Mouse (Mus musculus) liver, embryonic 15.5 days (tissue): ENCODE measurements around the gene Slc43a3. TPM values are rescaled to one million over a fixed set of nuclear protein-coding genes. Genes with fewer than 3 reads are reported as not detected.

ENCODE experiments used
- ATAC-seq: fragments of 200-750 bp; cut with Nextera tagmentation; 2 replicates; pipeline ENCODE4 v1.8.0; 2017; ENCODE audit warnings: moderate number of reproducible peaks, mild to moderate bottlenecking, moderate library complexity; ENCODE audit not compliant: insufficient read depth
- H3K27ac ChIP-seq: fragments of 300-500 bp; sonication (generic); replicated peaks from 2 replicates; pipeline ENCODE4 v1.5.1; 2015; ENCODE audit warnings: mild to moderate bottlenecking, inconsistent platforms
- H3K27me3 ChIP-seq: fragments of 300-500 bp; sonication (generic); 2 replicates; pipeline ENCODE4 v1.6.1; 2015; ENCODE audit warnings: mild to moderate bottlenecking, inconsistent platforms
- H3K36me3 ChIP-seq: fragments of 300-500 bp; sonication (generic); replicated peaks from 2 replicates; pipeline ENCODE4 v1.6.1; 2015; ENCODE audit warnings: moderate library complexity, mild to moderate bottlenecking, inconsistent platforms
- H3K4me1 ChIP-seq: fragments of 300-500 bp; sonication (generic); replicated peaks from 2 replicates; pipeline ENCODE4 v1.6.1; 2015; ENCODE audit warnings: inconsistent platforms
- H3K4me2 ChIP-seq: fragments of 300-500 bp; sonication (generic); 2 replicates; pipeline ENCODE4 v1.6.1; 2015; ENCODE audit warnings: moderate library complexity, mild to moderate bottlenecking, inconsistent platforms
- H3K4me3 ChIP-seq: fragments of 300-500 bp; sonication (generic); replicated peaks from 2 replicates; pipeline ENCODE4 v1.5.1; 2015; ENCODE audit warnings: mild to moderate bottlenecking, inconsistent platforms
- H3K9ac ChIP-seq: fragments of 300-500 bp; sonication (generic); 2 replicates; pipeline ENCODE4 v1.6.1; 2015; ENCODE audit warnings: moderate library complexity, mild to moderate bottlenecking, inconsistent platforms
- H3K9me3 ChIP-seq: fragments of 300-500 bp; sonication (generic); replicated peaks from 2 replicates; pipeline ENCODE4 v1.6.1; 2016; ENCODE audit warnings: inconsistent platforms
- WGBS: fragments of 180-500 bp; shearing (Covaris S2); methylation state at CpG from one replicate; pipeline ENCODE4 v1.1.7; 2015; ENCODE audit warnings: mixed read lengths; ENCODE audit not compliant: insufficient replicate concordance; 5-methylcytosine and 5-hydroxymethylcytosine counted together
- polyA plus RNA-seq: library from polyadenylated mRNA; unstranded; fragments of >200 nt; fragmentation: Nextera tagmentation; extraction: Ambion mirVana; gene quantifications from 2 replicates; pipeline ENCODE4 v1.2.1, GENCODE M21; 2015

Gene Slc43a3
- polyA plus RNA-seq, 1 experiment from 2014 or later: 114 TPM

- Histone ChIP-seq H3K27me3 (peaks cover 9% of the 10 kb centered on the region; the same call in 1 of the 2 replicates), H3K4me2 (no peak overlapping the region), H3K9me3 (no peaks in the 10 kb centered on the region), H3K9ac (no peak overlapping the region), H3K4me1 (0 out of 2 replicates have a peak, but pooled peaks cover 7% of the 10 kb centered on the region), H3K4me3 (no peak overlapping the region), H3K36me3 (no peaks in the 10 kb centered on the region), H3K27ac (no peak overlapping the region)
- 69% methylated on average over 5 of the region's 5 CpGs for WGBS
- no peak for ATAC-seq
Observed at GRCm38 (mm10) chr2:84913881-84914280, 22.5 kb upstream of the Slc43a3 start.

- 0 out of 2 replicates have a peak, but pooled peaks cover 7% of the 10 kb centered on the region for H3K4me1 ChIP-seq
- H3K9me3 ChIP-seq: no peaks in the 10 kb centered on the region
- H3K4me3 ChIP-seq: no peak overlapping the region
- ATAC-seq: no peak
- H3K9ac ChIP-seq: no peak overlapping the region
- H3K36me3 ChIP-seq: no peaks in the 10 kb centered on the region
- no peak overlapping the region for H3K4me2 ChIP-seq
- 53% methylated on average over 3 of the region's 3 CpGs for WGBS
- peaks cover 17% of the 10 kb centered on the region for H3K27me3 ChIP-seq
- H3K27ac ChIP-seq: no peak overlapping the region
Observed at GRCm38 (mm10) chr2:84915330-84915729, 21.0 kb upstream of the Slc43a3 start.

DNA sequence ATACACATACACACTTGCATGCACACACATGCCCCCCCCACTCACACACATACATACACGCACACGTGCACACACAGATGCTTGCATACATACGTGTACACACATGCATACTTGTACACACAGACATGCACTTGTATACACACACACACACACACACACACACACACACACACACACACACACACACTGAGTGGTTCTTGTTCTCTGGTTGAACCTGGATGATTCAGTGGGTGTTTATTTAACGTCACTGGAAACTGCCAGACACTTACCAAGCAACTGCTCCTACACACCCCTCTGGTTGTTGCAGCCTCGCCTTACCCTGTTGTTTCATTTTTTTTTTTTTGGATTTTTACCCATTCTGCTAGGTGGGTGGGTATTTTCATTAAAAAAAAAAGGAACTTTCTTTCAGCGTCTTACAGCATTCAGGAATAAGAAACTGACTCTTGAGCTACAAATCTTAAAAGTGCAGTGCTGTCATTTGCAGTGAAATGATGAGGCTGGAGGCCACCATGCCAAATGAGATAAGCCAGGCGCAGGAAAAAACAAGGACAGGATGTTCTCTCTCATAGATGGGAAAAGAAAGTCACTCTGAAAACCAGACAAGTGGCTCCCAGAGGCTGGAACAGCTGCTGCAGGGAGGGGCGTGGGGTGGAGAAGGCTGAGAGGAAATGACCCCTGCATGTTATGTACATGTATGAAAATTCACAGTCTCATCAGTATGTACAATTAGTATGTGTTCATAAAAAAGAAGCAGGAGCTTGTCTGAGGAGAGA lies 19.6 kb upstream of the Slc43a3 start:
- no peak overlapping the region for H3K4me3 ChIP-seq
- H3K36me3 ChIP-seq: no peaks in the 10 kb centered on the region
- no peak overlapping the region for H3K4me2 ChIP-seq
- WGBS: 44% methylated on average over 8 of the region's 8 CpGs
- H3K9me3 ChIP-seq: no peaks in the 10 kb centered on the region
- ATAC-seq: no peak
- H3K27ac ChIP-seq: 0 out of 2 replicates have a peak overlapping the region, but pooled peaks have one; percentile 11
- H3K9ac ChIP-seq: no peak overlapping the region
- peaks cover 17% of the 10 kb centered on the region for H3K27me3 ChIP-seq
- 0 out of 2 replicates have a peak, but pooled peaks cover 7% of the 10 kb centered on the region for H3K4me1 ChIP-seq

GRCm38 (mm10) chr2:84918188-84918587 lies 18.2 kb upstream of the Slc43a3 start:
- Histone ChIP-seq H3K9me3 (no peaks in the 10 kb centered on the region), H3K4me2 (no peak overlapping the region), H3K4me3 (no peak overlapping the region), H3K27ac (no peak overlapping the region), H3K9ac (no peak overlapping the region), H3K27me3 (peaks cover 25% of the 10 kb centered on the region), H3K36me3 (no peaks in the 10 kb centered on the region), H3K4me1 (0 out of 2 replicates have a peak, but pooled peaks cover 7% of the 10 kb centered on the region)
- WGBS: 43% methylated on average over 3 of the region's 3 CpGs
- ATAC-seq: no peak

DNA sequence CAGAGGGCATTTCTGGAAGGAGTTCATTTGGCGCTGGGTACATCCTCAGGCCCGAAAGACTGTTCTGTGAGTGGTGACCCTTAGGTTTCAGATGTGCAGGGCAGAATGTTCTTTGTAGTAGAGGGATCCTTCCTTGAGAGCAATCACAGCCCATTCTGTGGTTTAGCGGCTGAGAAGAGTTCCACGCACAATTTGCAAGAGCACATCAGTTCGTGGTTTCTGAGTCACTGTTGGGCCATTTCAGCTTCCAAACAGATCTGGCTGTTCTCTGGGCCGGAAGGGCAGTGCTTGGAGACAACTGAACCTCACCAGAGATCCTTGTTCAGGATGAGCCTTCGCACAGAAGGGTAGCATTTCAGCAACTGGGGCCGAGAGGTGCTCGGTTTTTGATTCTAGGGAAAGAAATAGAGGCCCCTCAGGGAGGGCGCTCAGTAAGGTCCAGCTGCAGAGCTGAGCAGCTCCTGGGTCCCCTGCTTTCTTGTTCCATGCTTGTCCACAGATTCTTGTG lies 16.7 kb upstream of the Slc43a3 start:
- Histone ChIP-seq H3K9ac (no peak overlapping the region), H3K27me3 (peaks cover 25% of the 10 kb centered on the region), H3K9me3 (no peaks in the 10 kb centered on the region; the same call in 1 of the 2 replicates), H3K36me3 (no peaks in the 10 kb centered on the region), H3K4me2 (no peak overlapping the region), H3K4me3 (no peak overlapping the region), H3K27ac (no peak overlapping the region), H3K4me1 (0 out of 2 replicates have a peak, but pooled peaks cover 7% of the 10 kb centered on the region)
- ATAC-seq: no peak
- 59% methylated on average over 10 of the region's 10 CpGs for WGBS

GRCm38 (mm10) chr2:84930186-84930585 lies 6.2 kb upstream of the Slc43a3 start:
- no peak overlapping the region for H3K4me2 ChIP-seq
- no peak overlapping the region for H3K4me3 ChIP-seq
- H3K27ac ChIP-seq: no peak overlapping the region
- no peak for ATAC-seq
- H3K9ac ChIP-seq: no peak overlapping the region
- H3K27me3 ChIP-seq: peaks cover 33% of the 10 kb centered on the region
- H3K9me3 ChIP-seq: no peaks in the 10 kb centered on the region
- H3K36me3 ChIP-seq: no peaks in the 10 kb centered on the region
- H3K4me1 ChIP-seq: peaks cover 19% of the 10 kb centered on the region
- 23% methylated on average over 7 of the region's 7 CpGs for WGBS

GRCm38 (mm10) chr2:84933992-84934648 lies 2.3 kb upstream of the Slc43a3 start:
- Histone ChIP-seq H3K4me3 (no peak overlapping the region), H3K9me3 (no peaks in the 10 kb centered on the region), H3K4me2 (no peak overlapping the region), H3K27ac (no peak overlapping the region), H3K9ac (no peak overlapping the region), H3K4me1 (peaks cover 27% of the 10 kb centered on the region), H3K36me3 (0 out of 2 replicates have a peak, but pooled peaks cover under 1% of the 10 kb centered on the region), H3K27me3 (peaks cover 25% of the 10 kb centered on the region)
- no peak for ATAC-seq
- WGBS: 54% methylated on average over 8 of the region's 8 CpGs

DNA sequence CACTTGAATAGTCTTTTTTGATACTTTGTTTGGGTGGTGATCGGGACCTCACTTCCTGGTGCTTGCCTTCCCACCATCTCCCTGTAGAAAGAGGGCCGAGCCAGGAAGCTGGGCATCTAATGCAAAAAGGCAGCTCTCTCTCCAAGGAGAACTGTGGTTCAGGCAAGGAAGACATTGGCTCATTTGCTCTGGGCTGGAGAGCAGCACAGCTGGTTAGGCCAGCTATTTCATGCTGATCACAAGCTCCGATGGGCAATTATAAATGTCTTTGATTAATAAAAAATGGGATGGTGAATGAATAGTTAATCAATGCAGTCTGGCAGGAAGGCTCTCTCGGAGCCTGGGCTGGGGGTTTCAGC lies 1.8 kb upstream of the Slc43a3 start:
- H3K36me3 ChIP-seq: peaks cover 4% of the 10 kb centered on the region; the same call in 1 of the 2 replicates
- no peak for ATAC-seq
- peaks cover 19% of the 10 kb centered on the region for H3K27me3 ChIP-seq
- H3K4me1 ChIP-seq: peaks cover 29% of the 10 kb centered on the region
- no peaks in the 10 kb centered on the region for H3K9me3 ChIP-seq
- no peak overlapping the region for H3K4me3 ChIP-seq
- H3K9ac ChIP-seq: no peak overlapping the region
- H3K4me2 ChIP-seq: no peak overlapping the region
- H3K27ac ChIP-seq: no peak overlapping the region
- 66% methylated on average over 4 of the region's 4 CpGs for WGBS

DNA sequence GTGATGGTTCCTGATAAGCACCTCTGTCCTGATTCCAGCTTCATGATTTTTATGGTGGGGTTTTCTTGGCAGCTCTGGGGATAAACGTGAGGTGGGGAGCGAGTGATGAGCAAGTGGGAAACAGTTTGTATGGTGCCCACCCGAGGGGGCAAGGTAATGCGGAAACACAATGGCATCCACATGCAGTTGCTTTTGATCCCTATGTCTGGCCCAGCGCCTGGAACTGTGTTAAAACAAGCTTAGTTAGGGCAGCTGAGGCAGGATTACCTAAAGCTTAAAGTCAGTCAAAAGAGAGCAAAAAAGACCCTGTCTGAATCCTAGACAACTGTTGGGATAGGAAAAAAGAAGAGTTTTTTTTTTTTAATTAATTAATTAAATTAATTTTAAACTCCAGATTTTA lies 1.3 kb upstream of the Slc43a3 start:
- WGBS: 87% methylated on average over 5 of the region's 5 CpGs
- Histone ChIP-seq H3K9me3 (no peaks in the 10 kb centered on the region), H3K27me3 (peaks cover 15% of the 10 kb centered on the region), H3K4me3 (no peak overlapping the region), H3K4me1 (peaks cover 33% of the 10 kb centered on the region), H3K27ac (peak overlapping the region; percentile 73), H3K36me3 (peaks cover 9% of the 10 kb centered on the region), H3K4me2 (0 out of 2 replicates have a peak overlapping the region, but pooled peaks have one; percentile 41), H3K9ac (no peak overlapping the region)
- ATAC-seq: no peak

DNA sequence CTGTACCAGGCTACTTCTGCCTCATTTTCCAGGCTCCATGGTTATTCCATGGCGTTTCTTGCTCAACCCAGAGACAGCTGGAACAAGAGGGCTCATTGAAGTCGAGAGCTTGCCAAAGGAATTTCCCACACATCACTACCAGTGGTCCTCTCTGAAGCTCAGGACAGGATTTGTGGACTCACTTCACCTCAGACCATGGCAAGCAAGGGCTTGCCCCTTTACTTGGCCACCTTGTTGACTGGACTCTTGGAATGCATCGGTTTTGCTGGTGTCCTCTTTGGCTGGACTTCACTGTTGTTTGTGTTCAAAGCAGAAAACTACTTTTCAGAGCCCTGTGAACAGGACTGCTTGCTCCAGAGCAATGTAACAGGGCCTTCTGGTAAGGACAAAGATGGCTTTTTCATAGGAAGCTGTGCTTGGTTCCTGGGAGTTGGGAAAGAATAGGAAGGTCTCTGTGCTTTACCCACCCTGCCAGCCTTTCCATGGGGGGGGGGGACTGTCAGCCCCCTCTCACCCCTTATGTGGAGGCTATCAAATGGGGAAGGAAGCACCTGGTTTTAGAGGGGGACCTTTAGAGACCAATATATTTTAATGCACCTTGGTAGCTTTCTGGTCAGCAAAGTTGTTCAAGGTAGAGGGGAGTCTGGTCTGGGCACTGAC lies 1.2 kb downstream of the Slc43a3 start:
- no peaks in the 10 kb centered on the region for H3K27me3 ChIP-seq
- H3K4me1 ChIP-seq: peaks cover 53% of the 10 kb centered on the region
- no peak for ATAC-seq
- WGBS: 8% methylated on average over 3 of the region's 3 CpGs
- H3K4me3 ChIP-seq: peak overlapping the region; percentile 80
- peak overlapping the region; percentile 79 for H3K9ac ChIP-seq
- H3K4me2 ChIP-seq: peak overlapping the region; percentile 68
- no peaks in the 10 kb centered on the region for H3K9me3 ChIP-seq
- H3K36me3 ChIP-seq: peaks cover 34% of the 10 kb centered on the region
- peak overlapping the region; percentile 99 for H3K27ac ChIP-seq
